Mouse (Mus musculus): ENCODE results near the gene Idnk.
A peak's percentile ranks its signal among the peaks of the same experiment; 100 is the strongest.

The Idnk gene

GRCm38 (mm10) chr13:58192146-58192545, 34.7 kb downstream of the Idnk start:
- no peak for DNase-seq (ENCODE audit: low read depth, low spot score)

DNA sequence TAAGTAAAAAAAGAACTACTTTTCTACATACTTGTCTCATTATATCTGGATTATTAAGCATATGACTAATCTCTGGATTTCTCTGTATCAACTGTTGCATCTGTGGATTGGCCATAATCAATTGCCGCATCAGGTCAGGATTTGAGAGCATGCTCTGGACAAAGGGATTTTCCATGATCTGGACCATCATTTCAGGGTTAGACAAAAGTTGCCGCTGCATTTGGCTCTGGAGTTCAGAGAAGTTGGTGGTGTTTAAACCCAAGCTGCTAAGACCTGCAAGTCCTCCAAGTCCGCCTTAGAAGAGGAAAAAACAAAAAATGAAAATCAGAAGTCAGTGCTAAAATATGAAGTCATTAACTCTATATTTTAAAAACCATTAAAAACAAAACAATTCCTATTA, 35.8 kb downstream of the Idnk start:
- no peak for DNase-seq (ENCODE audit: low read depth, low spot score)

DNA sequence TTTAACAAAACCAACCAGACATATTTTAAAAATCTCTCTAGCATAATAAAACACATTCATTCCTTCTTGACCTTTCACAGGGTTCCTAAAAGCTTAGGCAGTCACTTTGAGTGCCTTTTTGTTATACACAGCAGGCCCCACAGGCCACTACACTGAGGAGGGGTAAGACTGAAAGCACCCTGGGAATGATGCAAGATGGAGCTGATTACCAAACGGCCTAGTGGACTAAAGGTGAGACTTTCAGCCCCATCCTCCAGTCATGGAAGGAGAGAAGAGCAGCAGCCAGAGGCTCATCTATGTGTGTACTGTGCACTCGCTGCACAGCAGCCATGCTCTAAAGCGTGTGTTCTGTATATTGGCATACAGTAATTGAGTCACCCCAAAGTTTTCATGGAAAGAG, 37.5 kb downstream of the Idnk start:
- DNase-seq (ENCODE audit: low read depth, low spot score): no peak

DNA sequence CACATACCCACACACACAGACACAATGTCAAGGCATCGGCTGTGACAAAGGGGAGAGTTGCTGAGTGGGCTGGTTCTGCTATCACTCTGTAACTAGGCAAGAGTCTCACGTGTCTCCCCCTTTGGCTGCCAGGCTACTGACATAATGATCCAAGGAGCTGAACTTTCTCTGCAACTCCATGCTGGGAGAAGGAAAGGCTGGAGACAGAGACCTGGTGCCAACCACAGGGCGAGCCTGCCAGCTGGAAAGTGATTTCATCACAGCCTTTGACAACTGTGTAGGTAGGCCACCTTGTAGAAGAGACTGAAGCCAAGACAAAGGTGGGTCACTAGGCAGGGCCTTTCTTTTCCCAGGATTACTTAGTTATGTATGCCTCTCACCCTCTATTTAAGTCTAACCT, 39.8 kb downstream of the Idnk start:
- no peak for DNase-seq (ENCODE audit: low read depth, low spot score)

DNA sequence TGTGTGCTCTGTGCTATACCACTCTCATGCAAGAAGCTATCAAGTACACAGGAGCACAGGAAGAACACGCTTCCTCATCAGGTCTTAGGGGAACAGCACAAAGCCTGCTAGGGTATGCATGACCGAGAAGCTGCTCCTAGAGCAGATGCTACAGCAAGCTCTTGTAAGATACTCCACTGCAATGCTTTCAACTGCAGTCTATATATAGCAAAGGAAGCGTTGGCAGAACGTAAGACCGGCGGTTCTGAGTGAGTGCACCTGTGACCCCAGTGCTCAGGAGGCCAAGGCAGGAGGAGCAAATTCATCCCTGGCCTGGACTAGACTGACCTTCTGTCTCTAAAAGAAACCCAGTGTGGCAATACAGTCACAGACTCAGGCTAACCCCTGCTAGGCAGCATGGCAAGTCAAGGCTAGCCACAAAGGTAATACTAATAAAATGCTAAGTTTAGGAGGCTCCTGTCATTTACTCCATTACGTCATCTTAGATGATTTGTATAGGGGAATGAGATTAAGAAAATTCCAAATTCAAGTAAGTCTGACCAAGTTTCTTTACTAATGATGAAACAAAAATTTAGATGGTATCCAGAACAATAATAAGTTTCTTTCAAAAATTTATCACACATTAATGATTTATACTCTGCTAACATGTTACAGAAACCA, 40.7 kb downstream of the Idnk start:
- DNase-seq (ENCODE audit: low read depth, low spot score): peak; percentile 84

DNA sequence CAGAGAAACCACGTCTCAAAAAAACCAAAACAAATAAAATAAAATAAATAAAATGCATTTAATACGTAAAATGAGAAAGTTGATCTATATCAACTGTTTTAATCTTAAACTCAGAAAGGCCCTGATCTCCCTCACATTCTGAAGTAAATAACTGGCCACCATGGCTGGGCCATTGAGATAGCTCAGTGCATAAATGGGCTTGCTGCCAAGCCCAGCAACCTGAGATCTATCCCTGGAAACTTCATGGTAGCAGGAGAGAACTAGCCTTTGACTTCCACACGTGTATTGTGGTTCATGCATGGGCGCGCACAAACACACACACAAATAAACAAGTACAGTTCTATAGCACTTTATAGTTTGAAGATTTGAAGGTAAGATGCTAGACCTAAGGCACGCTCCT, 43.9 kb downstream of the Idnk start:
- DNase-seq (ENCODE audit: low read depth, low spot score): no peak

DNA sequence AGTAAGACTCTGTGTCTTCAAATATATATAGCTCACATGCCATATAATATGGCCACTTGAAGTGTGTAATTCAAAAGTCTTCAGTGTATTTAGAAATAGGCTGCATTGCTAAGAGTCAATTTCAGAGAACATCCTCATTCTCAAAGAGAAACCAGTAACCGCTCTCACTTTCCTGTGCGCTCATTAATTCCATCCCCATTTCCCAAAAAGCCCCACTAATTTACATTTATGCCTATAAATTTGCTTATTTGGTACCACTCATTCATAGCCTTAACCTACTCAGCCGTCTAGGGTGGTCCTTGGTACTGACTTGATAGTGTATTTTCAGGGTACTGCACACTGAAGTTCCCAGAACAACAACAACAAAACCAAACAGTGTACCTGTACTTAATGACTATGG, 44.5 kb downstream of the Idnk start:
- DNase-seq (ENCODE audit: low read depth, low spot score): peak; percentile 38

GRCm38 (mm10) chr13:58202903-58203302, 45.5 kb downstream of the Idnk start:
- no peak for DNase-seq (ENCODE audit: low read depth, low spot score)

DNA sequence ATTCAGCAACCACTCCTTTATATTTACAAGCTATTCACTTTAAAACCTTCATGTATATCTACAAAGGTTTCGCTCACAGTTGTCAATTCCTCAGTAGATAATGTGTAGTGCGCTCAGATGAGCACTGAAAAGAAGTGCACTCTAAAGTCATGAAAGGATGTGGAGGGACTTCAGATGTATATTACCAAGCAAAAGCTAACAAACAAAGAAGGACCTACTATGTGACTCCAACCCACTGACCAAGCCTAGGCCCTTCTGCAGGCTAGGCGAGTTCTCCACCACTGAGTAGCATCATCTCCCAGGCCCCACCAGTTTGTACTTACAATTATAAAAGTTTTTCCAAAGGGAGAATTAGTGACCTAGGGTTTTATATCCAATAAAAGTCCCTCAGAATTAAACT, 46.8 kb downstream of the Idnk start:
- no peak for DNase-seq (ENCODE audit: low read depth, low spot score)

- peak; percentile 56 for DNase-seq (ENCODE audit: low read depth, low spot score)
Observed at GRCm38 (mm10) chr13:58204986-58205385, 47.5 kb downstream of the Idnk start.

DNA sequence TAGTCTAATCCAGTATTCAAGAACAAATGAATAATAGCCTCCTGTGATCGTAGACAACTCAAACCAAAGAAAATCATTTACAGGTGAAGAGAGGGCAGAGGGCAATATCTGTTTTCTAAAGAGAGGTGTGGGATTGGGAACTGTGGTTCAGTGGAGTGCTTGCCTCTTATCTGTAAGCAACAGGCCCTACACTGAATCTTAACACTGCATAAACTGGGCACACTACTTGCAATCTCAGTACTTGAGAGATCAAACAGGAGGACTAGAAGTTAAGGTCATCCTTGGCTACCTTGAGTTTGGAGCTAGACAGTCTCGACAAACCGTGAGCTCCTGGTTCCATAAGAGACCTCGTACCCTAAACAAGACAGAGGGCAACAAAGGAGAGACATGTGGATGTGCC, 48.6 kb downstream of the Idnk start:
- no peak for DNase-seq (ENCODE audit: low read depth, low spot score)

GRCm38 (mm10) chr13:58210441-58210840, 53.0 kb downstream of the Idnk start:
- DNase-seq (ENCODE audit: low read depth, low spot score): no peak

- no peak for DNase-seq (ENCODE audit: low read depth, low spot score)
Observed at GRCm38 (mm10) chr13:58212530-58212929, 55.1 kb downstream of the Idnk start.

DNA sequence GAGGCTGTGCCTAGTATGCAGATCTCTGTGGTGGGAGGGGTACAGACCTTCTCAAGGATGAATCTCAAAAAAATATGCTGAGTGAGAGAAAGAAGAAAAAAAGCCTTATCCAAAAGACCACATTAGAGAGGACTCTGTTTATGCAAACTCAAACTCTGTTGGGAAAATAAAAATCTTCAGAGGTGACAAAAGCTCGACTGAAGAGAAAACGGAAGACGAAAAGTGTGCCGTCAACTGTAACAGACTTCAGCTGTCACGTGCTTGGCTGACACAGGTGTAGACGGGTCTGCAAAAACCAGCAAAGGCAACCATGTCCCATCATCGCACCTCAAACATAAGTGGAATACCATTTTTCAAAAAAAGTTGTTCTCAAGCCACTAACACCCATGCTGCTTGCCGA, 56.4 kb downstream of the Idnk start:
- DNase-seq (ENCODE audit: low read depth, low spot score): peak; percentile 78

Measured in A20 (cell line).